Mouse (Mus musculus) heart, embryonic 12.5 days (tissue): ENCODE measurements around the gene Apoa2. TPM values are rescaled to one million over a fixed set of nuclear protein-coding genes. Genes with fewer than 3 reads are reported as not detected.

Experiments used
- ATAC-seq: fragments of 200-750 bp; cut with Nextera tagmentation; 2 replicates; pipeline ENCODE4 v1.8.0; 2017; ENCODE audit warnings: moderate TSS enrichment, moderate library complexity; ENCODE audit not compliant: insufficient number of reproducible peaks, low FRiP score
- H3K27ac ChIP-seq: fragments of 300-500 bp; sonication (generic); 2 replicates; pipeline ENCODE4 v1.5.1; 2016; ENCODE audit warnings: mild to moderate bottlenecking, moderate library complexity; ENCODE audit not compliant: poor library complexity, severe bottlenecking
- H3K27me3 ChIP-seq: fragments of 300-500 bp; sonication (generic); replicated peaks from 2 replicates; pipeline ENCODE4 v1.6.1; 2016; ENCODE audit warnings: mild to moderate bottlenecking, moderate library complexity
- H3K36me3 ChIP-seq: fragments of 300-500 bp; sonication (generic); 2 replicates; pipeline ENCODE4 v1.6.1; 2016; ENCODE audit warnings: mild to moderate bottlenecking, moderate library complexity
- H3K4me1 ChIP-seq: fragments of 300-500 bp; sonication (generic); replicated peaks from 2 replicates; pipeline ENCODE4 v1.6.1; 2016; ENCODE audit warnings: mild to moderate bottlenecking
- H3K4me2 ChIP-seq: fragments of 300-500 bp; sonication (generic); 2 replicates; pipeline ENCODE4 v1.6.1; 2016; ENCODE audit warnings: mild to moderate bottlenecking, moderate library complexity
- H3K4me3 ChIP-seq: fragments of 300-500 bp; sonication (generic); 2 replicates; pipeline ENCODE4 v1.5.1; 2016; ENCODE audit warnings: mild to moderate bottlenecking
- H3K9ac ChIP-seq: fragments of 300-500 bp; sonication (generic); 2 replicates; pipeline ENCODE4 v1.6.1; 2016; ENCODE audit warnings: mild to moderate bottlenecking, moderate library complexity
- H3K9me3 ChIP-seq: fragments of 300-500 bp; sonication (generic); replicated peaks from 2 replicates; pipeline ENCODE4 v1.6.1; 2016; ENCODE audit warnings: mild to moderate bottlenecking, moderate library complexity
- WGBS: fragments of 180-500 bp; shearing (Covaris S2); methylation state at CpG from one replicate; pipeline ENCODE4 v1.1.7; 2016; 5-methylcytosine and 5-hydroxymethylcytosine counted together
- polyA plus RNA-seq: library from polyadenylated mRNA; unstranded; fragments of >200 nt; fragmentation: Nextera tagmentation; extraction: Ambion mirVana; gene quantifications from 2 replicates; pipeline ENCODE4 v1.2.1, GENCODE M21; 2016

The Apoa2 gene
- polyA plus RNA-seq, 1 experiment from 2014 or later: 46.5 TPM

DNA sequence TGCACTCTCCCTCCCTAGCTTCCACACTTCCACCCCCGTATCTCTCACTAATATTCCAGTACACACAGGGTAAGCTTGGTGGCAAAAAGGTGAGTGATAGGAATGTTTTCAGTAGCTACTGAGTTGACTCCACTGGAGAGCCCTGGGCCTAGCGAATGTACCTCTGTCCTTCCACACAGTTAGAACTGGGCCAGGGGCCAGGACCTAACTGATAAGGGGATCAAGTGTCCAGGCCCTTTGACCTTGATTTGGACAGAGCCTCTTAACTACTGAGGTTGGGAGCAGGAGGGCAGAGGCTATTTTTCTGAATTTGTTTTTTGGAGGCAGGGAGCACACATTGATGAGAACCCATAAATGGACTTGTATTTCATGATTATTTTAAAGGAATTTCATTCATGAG is 1.1 kb upstream of the Apoa2 start:
- H3K4me2 ChIP-seq: no peak overlapping the region
- H3K36me3 ChIP-seq: peaks cover 17% of the 10 kb centered on the region
- H3K9ac ChIP-seq: no peak overlapping the region
- no peak for ATAC-seq
- no peaks in the 10 kb centered on the region for H3K9me3 ChIP-seq
- H3K4me1 ChIP-seq: peaks cover 13% of the 10 kb centered on the region
- H3K4me3 ChIP-seq: no peak overlapping the region
- H3K27me3 ChIP-seq: no peaks in the 10 kb centered on the region
- H3K27ac ChIP-seq: no peak overlapping the region
- 50% methylated on average over 2 of the region's 2 CpGs for WGBS

DNA sequence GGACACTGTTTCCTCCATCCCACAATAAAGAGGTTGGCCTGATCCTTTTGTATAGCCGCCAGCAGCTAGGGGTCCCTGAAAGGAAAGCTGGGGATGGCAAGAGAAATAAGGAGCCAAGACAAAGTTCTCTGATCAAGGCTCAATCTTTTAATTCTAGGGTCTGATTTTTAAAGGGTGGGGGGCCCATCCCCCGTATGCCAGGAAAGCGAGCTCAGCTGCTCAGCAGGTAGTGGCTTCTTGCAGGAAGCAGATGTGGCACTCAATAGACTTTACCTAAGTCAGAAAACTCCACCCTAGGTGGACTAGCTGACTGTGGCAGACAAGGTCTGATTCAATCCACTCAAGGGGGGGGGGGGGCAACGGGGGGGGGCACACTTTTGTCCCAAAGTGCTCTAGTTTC is 1.9 kb downstream of the Apoa2 start:
- WGBS: 54% methylated on average over 4 of the region's 4 CpGs
- no peak overlapping the region for H3K4me2 ChIP-seq

DNA sequence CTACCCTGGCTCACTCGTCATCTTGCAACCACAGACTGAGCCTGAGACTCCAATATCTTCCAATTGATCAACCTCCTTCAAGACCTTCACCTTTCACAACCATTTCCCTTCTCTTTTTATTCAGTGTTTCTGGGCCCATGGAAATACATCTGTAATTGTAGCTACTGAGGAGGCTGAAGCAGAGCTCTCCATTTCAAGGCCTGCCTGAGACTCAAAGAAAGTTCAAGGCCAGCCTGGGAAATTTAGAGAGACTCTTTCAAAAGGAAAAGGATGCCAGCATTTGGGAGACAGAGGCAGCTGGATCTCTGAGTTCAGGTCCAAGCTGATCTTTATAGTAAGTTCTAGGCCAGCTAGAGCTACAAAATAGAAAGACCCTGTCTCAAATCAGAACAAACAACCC is 3.0 kb downstream of the Apoa2 start:
- no peaks in the 10 kb centered on the region for H3K27me3 ChIP-seq
- no peak overlapping the region for H3K27ac ChIP-seq
- H3K9me3 ChIP-seq: no peaks in the 10 kb centered on the region
- H3K36me3 ChIP-seq: no peaks in the 10 kb centered on the region
- H3K4me3 ChIP-seq: no peak overlapping the region
- H3K4me2 ChIP-seq: no peak overlapping the region
- peaks cover 4% of the 10 kb centered on the region; the same call in 1 of the 2 replicates for H3K4me1 ChIP-seq
- H3K9ac ChIP-seq: no peak overlapping the region
- ATAC-seq: no peak
- 63% methylated on average over 1 of the region's 1 CpGs for WGBS

More for the DNA sequence above, 1.9 kb downstream of the Apoa2 start:
- Histone ChIP-seq H3K9ac (no peak overlapping the region), H3K4me3 (no peak overlapping the region), H3K4me1 (peaks cover 4% of the 10 kb centered on the region; the same call in 1 of the 2 replicates), H3K9me3 (no peaks in the 10 kb centered on the region), H3K27me3 (no peaks in the 10 kb centered on the region), H3K36me3 (no peaks in the 10 kb centered on the region), H3K27ac (no peak overlapping the region)
- ATAC-seq: no peak

DNA sequence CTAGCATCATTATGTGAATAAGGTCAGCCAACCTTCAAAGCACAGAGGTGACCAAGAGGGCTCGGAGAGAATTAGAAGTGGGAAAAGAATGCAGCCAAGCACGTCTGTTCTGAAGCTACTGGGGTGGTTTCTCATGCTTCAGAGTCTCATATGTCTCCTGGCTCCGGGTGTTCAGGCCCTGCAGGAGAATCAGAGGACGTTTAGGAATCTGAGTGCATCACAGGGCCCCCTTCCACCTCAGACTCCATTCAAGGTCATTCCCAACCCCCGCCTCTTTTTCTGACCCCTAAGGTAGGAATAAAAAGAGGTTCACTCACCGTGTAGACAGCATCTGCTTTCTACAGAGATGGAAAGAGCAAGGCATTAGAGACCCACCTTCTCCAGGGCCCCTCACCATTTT is 4.9 kb downstream of the Apoa2 start:
- WGBS: 66% methylated on average over 6 of the region's 6 CpGs
- no peak for ATAC-seq
- H3K4me3 ChIP-seq: no peak overlapping the region
- no peak overlapping the region for H3K4me2 ChIP-seq
- H3K36me3 ChIP-seq: peaks cover 12% of the 10 kb centered on the region
- peaks cover 19% of the 10 kb centered on the region for H3K4me1 ChIP-seq
- no peak overlapping the region for H3K9ac ChIP-seq
- H3K27me3 ChIP-seq: no peaks in the 10 kb centered on the region
- no peaks in the 10 kb centered on the region for H3K9me3 ChIP-seq
- no peak overlapping the region for H3K27ac ChIP-seq

DNA sequence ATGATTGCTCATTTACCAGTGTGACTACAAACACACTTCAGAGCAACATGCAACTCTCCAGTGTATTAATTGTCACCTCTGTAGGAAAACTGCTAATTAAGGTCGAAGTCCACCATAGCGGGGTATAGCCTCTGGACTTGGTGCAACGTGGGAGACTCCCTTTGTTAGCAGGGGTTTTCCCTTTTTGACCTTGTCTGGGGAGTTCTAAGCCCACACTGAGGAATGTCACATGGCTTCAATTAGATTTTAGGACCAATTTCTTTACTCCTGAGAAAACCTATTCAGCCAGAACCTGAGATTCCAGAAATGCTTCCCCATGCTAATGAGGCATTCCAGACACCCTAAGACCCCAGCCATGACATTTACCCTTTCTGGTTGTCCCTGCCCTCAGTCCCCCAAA is 5.4 kb downstream of the Apoa2 start:
- Histone ChIP-seq H3K9me3 (no peaks in the 10 kb centered on the region), H3K4me3 (no peak overlapping the region), H3K27me3 (no peaks in the 10 kb centered on the region), H3K9ac (no peak overlapping the region), H3K36me3 (peaks cover 17% of the 10 kb centered on the region), H3K4me2 (no peak overlapping the region), H3K27ac (no peak overlapping the region), H3K4me1 (peaks cover 19% of the 10 kb centered on the region)
- 81% methylated on average over 3 of the region's 3 CpGs for WGBS
- ATAC-seq: no peak

DNA sequence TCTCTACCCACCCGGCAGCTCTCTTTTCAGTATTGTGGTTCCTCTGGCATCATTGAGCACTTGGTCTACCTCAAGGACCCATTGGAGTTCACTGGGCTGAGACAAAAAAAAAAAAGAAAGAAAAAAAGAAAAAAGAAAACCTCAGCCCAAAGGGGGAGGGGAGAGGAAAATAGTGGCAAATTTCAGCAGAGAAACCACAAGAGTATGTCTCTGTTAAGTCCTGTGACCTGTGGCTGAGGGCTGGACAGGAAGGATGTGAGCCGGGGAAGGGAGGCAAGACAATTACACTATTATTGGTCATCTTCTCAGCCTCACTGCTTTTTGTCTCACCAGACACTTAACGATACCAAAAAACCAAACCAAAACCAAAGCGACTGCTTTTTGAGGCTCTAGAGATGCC is 7.0 kb downstream of the Apoa2 start:
- Histone ChIP-seq H3K27ac (no peak overlapping the region), H3K27me3 (no peaks in the 10 kb centered on the region), H3K9ac (no peak overlapping the region), H3K9me3 (no peaks in the 10 kb centered on the region), H3K4me3 (no peak overlapping the region), H3K4me1 (peaks cover 21% of the 10 kb centered on the region), H3K36me3 (peaks cover 33% of the 10 kb centered on the region), H3K4me2 (no peak overlapping the region)
- ATAC-seq: no peak
- WGBS: 63% methylated on average over 4 of the region's 4 CpGs

DNA sequence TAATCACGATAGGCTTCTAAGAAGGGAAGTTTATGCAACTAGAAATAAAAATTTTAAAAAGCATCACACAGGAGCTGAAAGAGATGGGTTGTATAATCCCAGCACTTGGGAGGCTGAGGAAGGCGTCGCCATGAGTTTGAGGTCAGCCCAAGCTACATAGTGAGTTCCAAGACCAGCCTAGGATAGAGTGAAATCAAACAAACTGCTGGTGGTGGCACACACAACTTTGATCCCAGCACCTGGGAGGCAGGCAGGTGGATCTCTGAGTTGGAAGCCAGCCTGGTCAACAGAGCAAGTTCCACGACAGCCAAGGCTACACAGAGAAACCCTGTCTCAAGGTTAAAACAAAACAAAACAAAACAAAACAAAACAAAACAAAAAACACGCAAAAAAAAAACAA is 7.5 kb downstream of the Apoa2 start:
- H3K4me2 ChIP-seq: no peak overlapping the region
- no peak overlapping the region for H3K4me3 ChIP-seq
- H3K36me3 ChIP-seq: peaks cover 38% of the 10 kb centered on the region
- WGBS: 78% methylated on average over 5 of the region's 5 CpGs
- peaks cover 21% of the 10 kb centered on the region for H3K4me1 ChIP-seq
- H3K27ac ChIP-seq: no peak overlapping the region
- ATAC-seq: no peak
- H3K9ac ChIP-seq: no peak overlapping the region
- no peaks in the 10 kb centered on the region for H3K9me3 ChIP-seq
- no peaks in the 10 kb centered on the region for H3K27me3 ChIP-seq

DNA sequence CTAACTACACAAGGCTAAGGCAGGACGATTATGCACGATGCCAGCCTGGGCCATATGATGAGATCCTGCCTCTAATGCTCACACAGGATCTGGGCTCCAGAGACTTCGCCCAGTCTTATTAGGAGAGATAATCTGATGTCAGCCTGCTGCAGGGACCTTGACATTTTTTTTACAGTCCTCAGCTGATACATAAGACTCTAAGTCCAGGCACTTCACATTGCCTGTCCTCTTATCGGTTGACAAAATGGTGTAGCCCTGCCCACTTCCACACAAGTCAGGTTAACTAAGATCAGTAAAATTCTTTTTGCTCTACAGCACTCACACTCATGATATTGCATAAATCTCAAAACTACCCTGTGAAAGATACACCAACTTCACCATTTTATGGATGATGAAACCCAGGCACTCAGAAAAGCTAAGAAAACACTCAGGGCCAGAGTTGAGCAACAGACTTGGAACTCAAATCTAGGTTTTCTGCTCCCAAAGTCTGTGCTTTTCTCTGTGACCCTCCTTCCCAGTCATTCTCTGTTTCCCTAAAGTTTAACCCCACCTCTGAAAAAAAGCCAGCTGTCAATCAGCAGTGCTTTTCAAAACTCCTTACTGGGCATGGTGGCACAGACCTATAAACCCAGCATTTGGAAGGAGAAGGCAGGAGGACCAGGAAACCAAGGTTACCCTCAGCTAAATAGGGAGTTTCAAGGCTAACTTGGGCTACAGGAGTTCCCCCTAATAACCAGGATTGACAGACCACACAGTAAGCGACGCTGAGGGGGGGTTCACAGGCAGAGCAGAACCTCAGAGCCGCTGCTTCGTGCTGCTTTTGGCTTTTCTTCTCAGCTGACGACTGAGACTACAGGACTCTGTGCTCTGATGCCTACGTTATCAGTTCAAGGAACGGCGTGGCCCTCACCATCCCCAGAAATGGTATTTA is 8.2 kb downstream of the Apoa2 start:
- ATAC-seq: no peak
- no peak overlapping the region for H3K27ac ChIP-seq
- peaks cover 45% of the 10 kb centered on the region for H3K36me3 ChIP-seq
- no peak overlapping the region for H3K4me2 ChIP-seq
- no peaks in the 10 kb centered on the region for H3K9me3 ChIP-seq
- 54% methylated on average over 12 of the region's 12 CpGs for WGBS
- H3K27me3 ChIP-seq: no peaks in the 10 kb centered on the region
- no peak overlapping the region for H3K4me3 ChIP-seq
- peaks cover 21% of the 10 kb centered on the region for H3K4me1 ChIP-seq
- H3K9ac ChIP-seq: no peak overlapping the region

DNA sequence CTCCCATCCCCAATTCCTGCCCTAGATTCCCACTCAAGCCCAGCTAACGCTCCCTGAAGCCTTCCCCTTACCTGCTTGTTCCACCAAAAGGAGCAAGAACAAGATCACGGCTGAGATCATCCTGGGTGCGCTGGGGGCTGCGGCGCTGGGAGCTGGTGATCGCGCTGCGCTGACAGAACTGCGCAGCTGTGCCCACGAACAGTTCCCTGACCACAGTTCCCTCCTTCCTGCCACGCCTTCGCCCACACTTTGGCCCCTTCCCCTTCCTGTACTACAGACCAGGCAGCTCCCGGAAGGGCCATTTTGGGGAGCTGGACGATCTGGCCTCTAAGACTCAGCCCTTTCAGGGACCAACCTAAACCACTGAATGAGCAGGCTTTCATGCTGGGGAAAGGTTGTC is 9.3 kb downstream of the Apoa2 start, which contains the start of gene Fcer1g:
TSS of gene Fcer1g (minus strand) at position 240 of the 400 bp plus-strand sequence.
- Histone ChIP-seq H3K36me3 (peaks cover 55% of the 10 kb centered on the region), H3K4me1 (peaks cover 17% of the 10 kb centered on the region), H3K4me2 (no peak within 1 kb of the TSS), H3K27ac (no peak within 1 kb of the TSS), H3K9me3 (no peaks in the 10 kb centered on the region), H3K9ac (no peak within 1 kb of the TSS), H3K27me3 (no peaks in the 10 kb centered on the region), H3K4me3 (no peak within 1 kb of the TSS)
- ATAC-seq: no peak
- WGBS: 89% methylated on average over 14 of the region's 14 CpGs

DNA sequence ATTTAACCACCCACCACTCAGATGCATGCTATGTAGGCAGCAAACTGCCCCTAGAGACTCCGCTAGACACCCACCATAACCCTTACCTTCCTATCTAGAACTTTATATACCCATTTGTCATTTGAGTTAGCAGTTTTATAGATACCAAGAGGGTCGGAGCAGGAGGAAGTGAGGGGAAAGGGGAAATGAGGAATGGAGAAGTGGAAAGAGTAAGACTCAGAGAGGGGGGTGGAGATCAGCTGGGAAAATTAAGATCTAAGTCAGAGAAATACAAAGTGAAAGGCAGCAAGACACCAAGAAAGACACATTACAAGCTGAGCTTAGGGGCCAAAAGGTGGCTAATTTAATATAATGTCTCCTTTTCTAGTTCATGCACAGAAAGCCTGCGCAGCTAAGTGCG is 9.7 kb downstream of the Apoa2 start:
- Histone ChIP-seq H3K27me3 (no peaks in the 10 kb centered on the region), H3K4me2 (no peak overlapping the region), H3K9ac (no peak overlapping the region), H3K27ac (no peak overlapping the region), H3K4me1 (peaks cover 17% of the 10 kb centered on the region), H3K4me3 (no peak overlapping the region), H3K9me3 (no peaks in the 10 kb centered on the region), H3K36me3 (peaks cover 58% of the 10 kb centered on the region)
- WGBS: 89% methylated on average over 4 of the region's 4 CpGs
- ATAC-seq: no peak

DNA sequence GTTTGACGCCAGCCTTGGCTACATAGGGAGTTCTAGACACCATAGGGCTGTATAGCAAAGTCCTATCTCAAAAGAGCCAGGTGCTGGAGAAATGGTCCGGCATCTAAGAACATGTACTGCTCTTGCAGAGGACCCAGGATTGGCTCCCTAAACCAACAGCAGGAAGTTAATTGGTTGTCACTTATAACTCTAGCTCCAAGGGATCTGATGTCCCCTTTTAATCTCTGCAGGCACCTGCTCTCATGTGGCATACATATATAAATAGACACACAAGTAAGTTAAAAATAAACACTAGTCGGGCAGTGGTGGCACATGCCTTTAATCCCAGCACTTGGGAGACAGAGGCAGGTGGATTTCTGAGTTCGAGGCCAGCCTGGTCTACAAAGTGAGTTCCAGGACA is 10.9 kb downstream of the Apoa2 start:
- peaks cover 17% of the 10 kb centered on the region for H3K4me1 ChIP-seq
- no peak overlapping the region for H3K9ac ChIP-seq
- 61% methylated on average over 4 of the region's 4 CpGs for WGBS
- H3K9me3 ChIP-seq: no peaks in the 10 kb centered on the region
- H3K27ac ChIP-seq: no peak overlapping the region
- peaks cover 68% of the 10 kb centered on the region for H3K36me3 ChIP-seq
- H3K27me3 ChIP-seq: no peaks in the 10 kb centered on the region
- H3K4me2 ChIP-seq: no peak overlapping the region
- no peak overlapping the region for H3K4me3 ChIP-seq
- ATAC-seq: no peak
